In genomic region chr3:149349731-149350130, GRCm38 (mm10) we compare ENCODE assay signal across 6 mouse cellular contexts.
"Had no signal": no experiment of that assay in that cellular context is flagged by ENCODE, and none has a peak within 500 bp of the region (broad histone marks: within the 10 kb centered on the region; RNA-seq: fewer than 3 reads in every experiment).

No protein-coding gene starts in this region.

- H3K36me3 ChIP-seq: kidney, embryonic 15.5 days; midbrain, embryonic 12.5 days; stomach, embryonic 15.5 days had no signal

- H3K27me3 ChIP-seq: kidney, embryonic 15.5 days; megakaryocyte, embryonic 14.5 days; stomach, embryonic 15.5 days had no signal

- ATAC-seq: midbrain, embryonic 16.5 days had no signal

- H3K4me3 ChIP-seq: kidney, embryonic 15.5 days; megakaryocyte, embryonic 14.5 days; midbrain, embryonic 12.5 days; stomach, embryonic 15.5 days had no signal

- H3K4me2 ChIP-seq: kidney, embryonic 15.5 days; midbrain, embryonic 12.5 days; stomach, embryonic 15.5 days had no signal

- H3K27ac ChIP-seq: liver, embryonic 14.5 days; midbrain, embryonic 12.5 days; stomach, embryonic 15.5 days had no signal

- H3K9me3 ChIP-seq: kidney, embryonic 15.5 days; megakaryocyte, embryonic 14.5 days; midbrain, embryonic 12.5 days; stomach, embryonic 15.5 days had no signal

- H3K9ac ChIP-seq: kidney, embryonic 15.5 days; liver, embryonic 14.5 days; midbrain, embryonic 12.5 days; stomach, embryonic 15.5 days had no signal

- H3K4me1 ChIP-seq: megakaryocyte, embryonic 14.5 days; midbrain, embryonic 12.5 days had no signal
